Mouse (Mus musculus) gastrocnemius, postnatal 14 days (tissue): ENCODE measurements around the gene Oaz2. TPM values are rescaled to one million over a fixed set of nuclear protein-coding genes. Genes with fewer than 3 reads are reported as not detected.
A peak's percentile ranks its signal among the peaks of the same experiment; 100 is the strongest.

Experiments used
- DNase-seq: peaks from one replicate; pipeline ENCODE4 v3.0.0; 2021; ENCODE audit warnings: mixed read lengths
- intact Hi-C: fragments of 180-260 bp; cut with DNase I; formaldehyde crosslinking; loops from one replicate; pipeline ENCODE4 v1.15.1; 2025; ENCODE audit warnings: low total_unique reads
- long read RNA-seq, 2 experiments: library from polyadenylated mRNA; stranded (forward); transcript quantifications; one replicate each; pipeline ENCODE4 v2.0.0; 2021
- total RNA-seq, 2 experiments: library from RNA; stranded (reverse); gene quantifications; 2 replicates each; pipeline ENCODE4 v1.2.3; 2021

The Oaz2 gene
- total RNA-seq, result 100 to 1,000 TPM; 258 to 262 TPM
- long read RNA-seq, experiment 1, partial matches to known transcripts, result 10 of 579 reads
- long read RNA-seq, experiment 1, other reads (novel, unspliced or antisense), result 569 of 579 reads
- long read RNA-seq, experiment 2, partial matches to known transcripts, result 17 of 611 reads
- long read RNA-seq, experiment 2, other reads (novel, unspliced or antisense), result 594 of 611 reads

DNA sequence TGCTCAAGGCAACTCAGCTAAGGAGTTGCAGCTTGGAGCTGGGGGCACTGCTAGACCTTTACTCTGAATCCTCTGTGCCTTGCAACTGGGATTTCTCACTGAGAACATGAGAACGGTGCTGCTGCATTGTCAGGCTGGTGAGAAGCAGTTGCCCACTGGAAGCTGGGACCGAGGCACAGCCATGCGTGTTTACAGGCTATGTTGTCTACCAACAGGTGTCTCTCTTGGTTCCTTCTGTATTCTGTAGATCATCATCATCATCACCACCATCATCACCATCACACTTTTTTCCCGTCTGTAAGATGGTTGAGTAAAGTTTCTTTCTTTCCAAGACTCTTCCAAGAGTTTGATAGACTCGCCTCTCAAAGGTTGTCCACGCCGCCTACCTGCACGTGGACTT is at the start of gene Oaz2:
Gene Oaz2 (plus strand): TSS at position 301 of the 400 bp plus-strand sequence.
- intact Hi-C loops, result no loop called here

DNA sequence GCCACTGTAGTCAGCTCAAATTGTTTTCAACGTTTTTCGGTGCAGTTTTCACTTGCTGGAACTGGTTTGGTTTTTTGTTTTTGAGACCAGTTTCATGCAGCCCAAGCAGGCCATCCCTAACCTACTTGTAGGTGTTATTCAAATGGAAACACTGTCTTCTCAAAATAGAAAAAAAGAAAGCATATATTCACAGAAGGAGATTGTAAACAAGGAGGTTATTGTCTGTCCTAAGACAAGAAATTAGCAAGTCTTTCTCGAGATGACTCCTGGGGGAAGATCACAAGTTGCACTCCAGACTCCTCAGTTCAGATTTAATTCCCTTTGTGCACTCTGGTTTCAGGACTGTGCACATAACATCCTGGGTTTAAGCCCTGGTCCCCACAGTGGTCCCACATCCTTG is 48.5 kb upstream of the Oaz2 start:
- intact Hi-C loops, result no loop called here
- no peak for DNase-seq

More for the DNA sequence above, at the start of gene Oaz2:
- no peak for DNase-seq

DNA sequence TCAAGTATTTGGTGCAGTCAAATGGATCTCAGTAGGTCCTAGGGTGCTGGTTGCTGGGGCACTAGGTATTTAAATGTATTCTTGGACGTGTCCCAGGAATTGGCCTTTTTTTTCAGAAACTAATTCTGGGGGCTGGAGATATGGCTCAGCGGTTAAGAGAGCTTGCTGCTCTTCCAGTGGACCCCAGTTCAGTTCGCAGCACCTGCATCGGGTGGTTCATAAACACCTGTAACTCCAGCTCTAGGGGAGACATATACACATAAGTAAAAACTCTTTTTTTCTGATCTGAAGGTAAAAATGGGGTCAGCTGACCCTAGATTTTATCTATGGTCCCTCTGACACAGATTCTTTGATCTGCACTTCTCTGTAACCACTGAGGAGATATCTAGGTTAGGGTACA is 46.6 kb upstream of the Oaz2 start:
- no peak for DNase-seq
- intact Hi-C loops, result no loop called here

DNA sequence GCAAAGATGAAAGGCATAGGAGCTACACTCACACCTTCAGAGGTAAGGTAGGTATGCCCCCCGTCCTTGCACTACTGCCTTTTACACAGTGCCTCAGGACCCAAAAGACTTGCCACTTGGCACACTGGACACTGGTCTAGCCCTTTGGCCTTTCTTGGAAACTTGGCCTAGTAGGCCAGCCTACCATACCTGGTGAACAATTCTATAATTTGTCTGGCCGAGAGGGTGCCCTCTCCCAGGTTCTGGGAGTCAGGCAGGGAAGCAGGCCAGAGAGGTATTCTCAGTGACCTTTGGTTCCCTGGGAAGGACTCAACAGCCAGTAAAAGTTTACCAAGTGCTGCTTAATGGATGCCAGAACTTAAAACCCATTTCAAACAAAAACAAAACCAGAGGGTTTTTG is 46.1 kb upstream of the Oaz2 start:
- no peak for DNase-seq
- intact Hi-C loops, result no loop called here

DNA sequence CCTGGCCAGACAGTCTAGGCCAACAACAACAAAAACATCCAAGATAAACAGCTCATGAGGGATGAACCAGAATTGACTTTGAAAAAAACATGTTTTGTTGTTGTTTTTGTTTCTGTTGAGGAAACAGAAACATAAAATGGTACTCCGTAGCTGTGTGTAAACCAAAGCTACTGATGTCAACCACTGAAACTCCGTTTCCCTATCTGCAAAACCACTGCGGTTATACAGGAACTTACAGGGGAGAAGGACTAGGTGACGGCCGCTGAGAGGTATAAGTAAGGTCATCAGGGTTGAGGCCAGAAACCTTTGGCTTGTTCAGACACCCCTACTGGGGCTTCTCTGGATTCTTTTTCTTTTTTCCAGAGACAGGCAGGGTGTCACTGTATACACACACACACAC is 45.0 kb upstream of the Oaz2 start:
- intact Hi-C loops, result no loop called here
- DNase-seq, result no peak

DNA sequence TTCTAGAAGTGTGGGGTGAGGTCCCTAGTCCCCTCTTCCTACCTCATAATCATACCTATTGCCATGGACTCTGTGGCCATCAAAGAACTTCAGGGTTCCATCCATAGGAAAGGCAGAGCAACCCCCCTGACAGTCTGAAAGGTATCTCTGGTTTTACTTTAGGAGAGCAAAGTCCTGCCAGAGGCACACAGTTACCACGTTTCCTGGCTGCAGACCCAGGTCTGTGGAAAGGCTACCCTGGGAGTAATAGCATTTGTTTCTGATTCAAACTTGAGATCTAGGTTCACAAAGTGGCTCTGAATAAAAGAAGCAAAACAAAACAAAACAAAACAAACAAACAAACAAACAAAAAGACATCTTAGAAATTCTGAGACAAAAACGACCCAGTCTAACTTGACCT is 43.5 kb upstream of the Oaz2 start:
- intact Hi-C loops, result no loop called here
- no peak for DNase-seq

DNA sequence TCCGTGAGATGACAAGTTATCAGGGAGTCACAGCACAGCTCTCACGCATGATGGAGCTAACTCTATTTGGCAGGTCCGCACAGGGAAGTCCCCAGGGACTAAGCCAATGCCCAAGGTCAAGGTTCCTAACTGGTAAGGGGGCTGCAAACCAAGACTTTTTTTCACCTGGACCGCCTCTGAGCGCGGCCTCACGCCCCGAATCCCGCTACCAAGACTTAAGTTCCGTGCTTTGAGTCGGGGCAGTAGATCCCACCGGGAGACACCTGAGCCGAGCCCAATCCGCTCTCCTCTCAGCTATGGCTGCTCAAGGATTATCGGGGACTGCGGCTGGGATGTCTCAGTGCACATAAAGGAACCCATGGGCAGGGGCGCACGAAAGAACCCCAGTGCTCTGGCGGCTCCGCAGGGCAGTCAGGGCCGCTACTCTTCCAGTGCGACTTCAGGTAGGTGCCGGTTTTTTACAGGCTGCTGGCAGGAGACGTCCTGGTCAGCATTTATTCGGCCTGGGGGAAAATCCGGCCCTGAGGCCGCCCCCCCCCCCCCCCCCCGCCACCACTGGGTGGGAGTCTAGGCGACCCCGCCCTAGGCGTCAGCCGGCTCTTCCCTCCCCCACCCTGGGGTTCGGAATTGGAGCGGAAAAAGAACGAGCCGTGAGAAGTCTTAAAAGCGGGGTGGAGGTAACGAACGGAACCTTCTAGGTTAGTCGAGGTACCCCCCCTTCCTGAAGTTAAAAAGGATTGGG is 38.6 kb upstream of the Oaz2 start, which contains the start of gene Rbpms2:
Gene Rbpms2 (plus strand): TSS at position 624 of the 742 bp plus-strand sequence.
- DNase-seq, result no peak
- intact Hi-C loops, result no loop called here

DNA sequence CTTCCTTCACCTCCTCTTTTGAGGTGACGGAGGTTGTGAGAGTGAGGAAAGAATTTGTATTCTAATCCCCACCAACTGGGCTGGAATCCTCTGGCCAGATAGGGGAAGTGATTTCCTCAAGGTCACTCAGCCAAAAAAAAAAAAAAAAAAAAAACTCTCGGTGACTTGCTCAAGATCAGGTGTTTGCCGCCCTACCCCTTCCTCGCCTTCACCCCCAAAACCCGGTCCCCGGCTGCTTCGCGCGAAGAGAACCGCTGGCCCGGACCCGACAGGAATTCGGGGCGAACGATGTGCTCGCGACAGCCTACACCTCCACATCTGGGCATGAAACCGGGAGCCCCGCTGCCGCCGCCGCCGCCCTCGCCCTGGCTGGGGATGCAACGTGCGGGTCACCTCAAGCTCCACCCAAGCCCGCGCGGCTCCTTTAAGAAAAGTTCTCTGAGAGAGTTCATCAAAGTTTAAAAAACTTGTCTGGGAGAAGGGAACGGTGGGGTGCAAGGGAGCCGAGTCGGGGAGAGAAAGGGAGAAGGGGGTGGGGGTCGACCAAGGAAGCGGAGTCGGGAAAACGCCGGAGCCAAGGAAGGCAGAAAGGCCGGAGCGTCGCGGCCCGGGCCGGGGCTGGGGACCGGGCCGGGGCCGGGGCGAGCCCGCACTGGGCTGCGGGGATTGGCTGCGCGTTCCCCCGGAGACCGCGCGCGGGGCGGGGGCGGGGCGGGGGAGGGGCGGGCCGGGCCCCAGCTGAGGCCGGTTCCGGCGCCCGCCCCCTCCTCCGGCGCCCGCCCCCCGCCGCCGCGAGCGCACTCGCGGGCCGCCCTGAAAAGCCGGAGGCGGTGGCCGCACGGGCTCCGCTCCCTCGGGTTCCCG is 37.8 kb upstream of the Oaz2 start:
- peak; percentile 57 for DNase-seq
- intact Hi-C loops, result no loop called here

DNA sequence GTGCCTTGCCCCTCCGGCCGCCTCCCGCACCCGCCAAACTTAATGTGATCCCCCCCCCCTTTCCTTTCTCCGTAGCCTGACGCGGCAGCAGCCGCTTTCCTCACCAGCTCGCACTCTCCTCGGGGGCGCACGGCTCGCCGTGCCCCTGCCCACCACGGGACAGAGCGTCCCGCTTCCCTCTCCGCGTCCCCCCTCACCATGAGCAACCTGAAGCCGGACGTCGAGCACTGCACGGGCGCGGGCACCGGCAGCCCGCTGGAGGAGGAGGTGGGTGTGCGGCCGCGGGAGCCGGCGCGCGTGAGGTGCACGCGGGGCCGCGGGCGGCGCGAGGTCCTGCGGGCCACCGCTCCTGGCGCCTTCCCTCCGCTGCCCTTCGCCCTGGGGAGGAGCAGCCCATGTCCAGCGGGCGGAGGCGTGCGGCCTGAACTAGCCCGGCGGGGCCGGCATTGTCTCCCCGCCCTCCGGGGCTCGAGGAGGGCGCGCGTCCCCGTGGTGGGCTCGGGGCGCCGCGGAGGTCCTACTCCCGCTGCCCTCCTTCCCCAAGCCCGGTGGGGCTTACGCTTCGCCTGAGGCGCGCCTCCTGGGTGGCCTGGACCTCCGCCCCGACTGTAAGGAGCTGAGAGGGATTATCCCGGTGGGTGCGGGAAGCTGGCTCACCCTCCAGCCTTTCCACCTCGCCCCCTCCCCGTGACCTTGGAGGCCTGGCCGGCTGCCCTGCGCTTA is 37.0 kb upstream of the Oaz2 start:
- intact Hi-C loops, result no loop called here
- peak; percentile 34 for DNase-seq

DNA sequence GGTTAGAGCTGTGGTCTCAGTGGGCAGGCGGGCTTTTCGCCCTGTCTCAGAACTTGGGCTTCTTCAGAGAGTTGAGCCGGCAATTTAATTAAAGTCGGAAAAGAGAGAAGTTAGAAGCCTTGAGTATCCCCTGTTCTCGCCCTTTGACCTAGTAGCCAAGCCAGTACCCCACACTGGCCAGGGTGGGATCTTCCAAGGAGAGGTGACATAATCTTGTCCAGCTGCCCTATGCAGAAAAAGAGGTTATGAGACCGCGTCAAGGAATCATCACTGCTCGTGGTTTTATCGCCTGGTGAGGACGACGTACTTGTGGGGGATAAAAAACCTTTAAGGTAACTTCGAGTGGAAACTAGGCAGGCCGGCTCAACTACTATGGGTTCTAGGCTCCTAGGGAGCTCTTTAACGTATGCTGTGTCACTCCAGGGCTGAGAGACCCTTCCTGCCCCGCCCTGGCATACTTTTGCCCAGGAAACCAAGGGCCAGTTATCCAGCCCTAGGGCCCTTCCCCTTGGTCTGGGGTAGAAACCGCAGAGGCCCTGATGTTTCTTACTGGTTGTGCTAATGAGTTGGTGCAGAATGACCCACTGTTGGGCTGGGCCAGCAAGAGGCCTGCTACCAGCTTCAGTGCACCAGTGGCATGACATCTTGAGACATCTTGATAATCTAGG is 36.3 kb upstream of the Oaz2 start:
- no peak for DNase-seq
- intact Hi-C loops, result no loop called here

DNA sequence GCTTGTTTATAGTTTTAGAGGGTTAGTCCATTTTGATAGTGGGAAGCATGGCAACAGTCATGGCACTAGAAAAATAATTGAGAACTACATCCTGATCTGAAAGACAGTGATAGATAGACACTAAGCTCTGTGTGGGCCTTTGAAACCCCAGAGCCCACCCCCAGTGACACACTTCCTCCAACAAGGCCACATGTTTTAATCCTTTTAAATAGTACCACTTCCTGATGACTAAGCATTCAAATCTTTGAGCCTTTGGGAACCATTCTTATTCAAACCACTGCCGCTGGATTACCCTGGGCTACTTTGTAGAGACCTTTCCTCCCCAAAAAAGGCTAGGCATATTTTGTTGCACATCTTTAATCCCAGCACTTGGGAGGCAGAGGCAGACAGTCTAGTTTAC is 32.0 kb upstream of the Oaz2 start:
- DNase-seq, result no peak
- intact Hi-C loops, result no loop called here

DNA sequence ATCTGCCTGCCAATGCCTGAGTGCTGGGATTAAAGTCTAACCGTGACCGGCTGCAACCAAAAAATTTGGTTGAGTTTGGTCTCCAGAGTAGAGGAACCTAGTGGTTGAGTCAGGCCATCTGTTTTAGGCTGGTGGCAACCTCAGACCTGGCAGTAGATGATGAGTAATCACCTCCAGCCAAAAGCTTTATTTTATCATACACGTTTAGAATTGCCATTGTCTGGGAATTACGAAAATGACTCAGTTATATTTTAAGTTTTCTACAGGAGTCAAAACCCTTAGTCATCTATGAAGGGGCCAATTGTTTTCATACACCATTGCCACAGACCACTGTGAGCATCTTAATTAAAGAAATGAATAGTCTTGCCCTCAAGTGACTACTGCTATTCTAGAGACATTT is 30.9 kb upstream of the Oaz2 start:
- intact Hi-C loops, result no loop called here
- DNase-seq, result no peak

DNA sequence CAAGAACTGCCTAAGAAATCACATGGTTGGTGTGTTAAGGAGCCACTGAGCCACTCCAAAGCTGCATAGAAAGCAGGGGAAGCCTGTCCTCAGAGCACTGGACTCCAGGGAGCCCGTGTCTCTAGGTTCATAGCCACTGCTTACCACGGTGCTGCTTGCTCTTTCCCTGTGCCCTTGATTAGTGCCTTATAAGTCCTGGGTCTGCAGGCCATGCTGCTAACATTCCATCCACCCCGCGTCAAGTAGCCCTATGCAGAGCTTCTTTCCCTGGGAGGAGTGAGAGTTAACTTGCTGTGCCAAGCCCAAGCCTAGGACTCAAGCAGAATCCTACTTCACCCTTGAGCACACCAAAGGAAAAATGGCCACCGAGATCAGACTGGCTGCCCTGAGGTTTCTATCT is 28.7 kb upstream of the Oaz2 start:
- DNase-seq, result no peak
- intact Hi-C loops, result no loop called here

DNA sequence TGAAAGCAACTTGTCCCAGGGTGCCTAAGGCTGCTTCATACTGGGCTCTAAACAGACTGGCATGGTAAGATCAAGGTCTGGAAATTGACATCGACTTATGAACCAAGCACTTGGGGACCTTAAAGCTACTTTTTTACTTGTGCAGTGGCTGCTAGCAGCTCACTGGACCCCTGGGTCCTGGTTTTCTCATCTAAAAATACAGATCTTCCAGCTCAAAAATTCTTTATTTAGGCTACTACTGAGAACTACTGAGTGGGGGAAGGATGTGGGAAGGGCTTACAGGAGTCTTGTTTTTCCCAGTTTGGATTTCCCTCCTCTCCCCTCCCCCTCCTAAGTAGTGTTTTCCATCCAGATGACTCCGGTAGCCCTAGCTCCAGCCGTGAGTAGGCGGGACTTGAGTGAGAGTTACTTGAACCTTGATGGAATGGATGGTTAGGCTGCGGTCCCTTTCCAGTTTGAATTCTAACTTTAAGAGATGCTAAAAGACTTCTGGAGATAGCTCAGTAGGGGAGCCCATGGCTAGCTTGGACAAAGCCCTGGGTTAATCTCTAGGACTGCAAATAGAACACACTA is 26.9 kb upstream of the Oaz2 start:
- no peak for DNase-seq
- intact Hi-C loops, result no loop called here

DNA sequence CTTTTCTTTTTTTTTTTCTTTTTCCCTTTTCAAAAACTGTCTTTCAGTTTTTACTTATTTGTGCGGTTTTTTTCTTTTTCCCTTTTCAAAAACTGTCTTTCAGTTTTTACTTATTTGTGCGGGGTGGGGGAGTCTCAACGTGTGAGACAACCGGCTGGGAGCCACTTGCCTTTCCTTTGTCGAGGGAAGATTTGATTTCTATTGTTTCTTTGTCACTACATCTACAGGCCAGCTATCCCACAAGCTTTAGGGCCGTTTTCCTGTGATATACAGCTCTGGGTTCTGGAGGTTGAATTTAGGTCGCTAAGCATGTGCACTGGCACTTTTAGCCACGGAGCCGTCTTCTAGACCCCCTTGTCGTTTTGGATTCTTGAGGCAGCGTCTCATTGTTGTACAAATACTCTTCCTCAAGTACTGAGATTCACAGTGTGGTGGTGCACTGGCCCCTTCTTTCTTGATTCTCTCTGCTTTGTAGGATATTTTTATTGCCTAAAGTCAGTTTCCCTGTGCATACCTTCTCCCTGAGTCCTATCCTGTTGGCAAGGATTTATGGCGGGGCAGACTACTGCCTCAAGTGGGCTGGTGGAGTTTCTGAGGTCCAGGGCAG is 26.3 kb upstream of the Oaz2 start:
- intact Hi-C loops, result no loop called here
- DNase-seq, result no peak

DNA sequence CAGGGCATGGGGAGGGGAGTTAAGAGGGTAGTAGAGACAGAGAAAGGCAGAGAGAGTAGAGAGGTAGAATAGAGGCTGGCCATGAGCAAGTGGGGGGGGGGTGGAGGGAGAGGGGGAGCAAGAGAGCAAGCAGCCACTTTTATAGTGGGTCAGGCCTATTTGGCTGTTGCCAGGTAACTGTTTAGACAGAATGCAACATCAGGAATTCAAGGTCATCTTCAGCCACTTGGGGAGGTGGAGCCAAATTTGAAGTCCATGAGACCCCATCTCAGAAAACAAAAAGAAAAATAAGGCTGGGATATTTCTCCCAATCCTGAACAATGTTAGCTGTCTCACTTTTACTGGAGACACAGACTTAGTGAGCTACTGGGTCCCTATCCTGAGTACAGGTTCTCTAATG is 25.3 kb upstream of the Oaz2 start:
- intact Hi-C loops, result no loop called here
- no peak for DNase-seq

DNA sequence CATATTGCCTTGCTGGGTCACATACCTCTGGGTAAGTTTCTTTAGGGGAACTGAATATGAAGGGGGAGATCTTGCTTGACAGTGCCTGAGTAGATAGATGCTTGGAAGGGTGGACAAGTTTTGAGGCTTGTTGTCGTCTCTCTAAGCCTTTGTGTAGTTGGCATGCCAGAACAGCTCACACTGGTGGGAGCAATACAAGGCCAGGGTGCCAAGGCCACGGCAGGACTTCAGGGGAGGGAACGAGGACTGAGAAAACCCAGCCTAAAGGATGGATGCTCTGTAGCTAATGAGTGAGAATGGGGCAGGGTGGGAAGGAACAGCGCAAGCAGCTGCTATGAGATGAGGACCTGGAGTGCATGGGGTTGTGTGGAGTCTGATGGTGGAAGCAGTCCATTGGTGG is 22.8 kb upstream of the Oaz2 start:
- intact Hi-C loops, result no loop called here

DNA sequence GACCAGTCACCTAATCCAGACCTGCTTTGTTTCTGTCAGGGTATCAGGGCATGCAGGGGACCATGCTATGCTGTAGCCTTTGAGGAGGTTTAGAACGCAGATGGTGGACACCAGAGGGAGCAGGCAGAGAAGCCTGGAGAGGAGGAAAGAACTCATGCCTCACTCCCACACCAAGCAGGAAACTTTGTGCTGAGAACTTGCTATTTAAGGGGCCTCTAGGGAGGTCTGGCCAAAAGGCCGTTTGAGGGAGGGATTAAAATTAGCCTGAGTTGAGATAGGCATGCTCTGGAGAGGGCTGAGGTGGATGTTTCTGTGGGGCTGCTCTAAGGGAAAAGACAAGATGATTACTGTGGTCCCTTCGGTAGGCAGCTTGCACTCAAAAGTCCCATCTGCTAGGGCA is 21.8 kb upstream of the Oaz2 start:
- intact Hi-C loops, result no loop called here
- DNase-seq, result no peak

More for the DNA sequence above, 22.8 kb upstream of the Oaz2 start:
- no peak for DNase-seq

DNA sequence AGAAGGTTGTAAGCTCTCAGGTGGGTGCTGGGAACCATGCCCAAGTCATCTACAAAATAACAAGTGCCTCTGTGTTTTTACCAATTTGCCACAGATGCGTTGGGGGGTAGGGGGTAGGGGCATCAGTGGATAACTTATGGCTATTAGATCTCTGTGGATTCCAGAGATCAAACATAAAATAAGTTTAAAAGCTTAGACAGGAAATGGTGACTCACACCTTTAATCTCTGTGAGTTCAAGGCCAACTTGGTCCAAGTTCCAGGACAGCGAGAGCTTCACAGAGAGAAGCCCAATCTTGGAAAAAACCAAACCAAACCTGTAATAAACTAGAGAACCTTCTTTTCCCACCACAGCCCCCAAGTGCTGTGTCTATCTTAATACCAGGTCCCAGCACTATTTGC is 21.0 kb upstream of the Oaz2 start:
- DNase-seq, result no peak
- intact Hi-C loops, result no loop called here
